Mouse (Mus musculus) adrenal gland, postnatal 25 days (tissue): ENCODE measurements at regions not wholly inside any gene's neighbourhood (a gene's known extent, or its start where the extent isn't known, plus 50 kb on each side); places are given as distances from the start of the nearest gene placed in this dataset.
"Not testable (repeated sequence)": the region's sequence is repeated elsewhere in the genome, so short reads cannot be mapped to it uniquely, and the experiment has no call there.

Source experiments
- DNase-seq: peaks from one replicate; pipeline ENCODE4 v3.0.0; 2021; ENCODE audit warnings: mixed read lengths

DNA sequence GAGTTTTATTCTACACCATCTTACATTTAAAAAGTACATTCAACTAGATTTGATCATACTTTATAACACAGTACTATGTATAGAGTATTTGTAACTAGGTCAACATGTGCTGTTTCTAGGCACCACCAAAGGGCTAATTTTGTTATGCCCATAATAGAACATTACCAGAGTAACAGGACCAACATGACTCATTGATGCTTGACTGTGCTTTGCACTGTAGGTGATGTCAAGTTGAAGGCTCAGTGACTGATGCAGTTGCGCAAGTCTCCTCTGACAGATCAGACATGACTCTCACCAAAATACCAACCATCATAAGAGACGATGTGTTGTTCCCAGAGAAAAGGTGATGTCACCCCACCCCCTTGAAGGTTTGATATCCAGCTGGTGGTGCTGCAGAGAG lies 108.5 kb downstream of the Mrpl39 start:
- DNase-seq: no peak

DNA sequence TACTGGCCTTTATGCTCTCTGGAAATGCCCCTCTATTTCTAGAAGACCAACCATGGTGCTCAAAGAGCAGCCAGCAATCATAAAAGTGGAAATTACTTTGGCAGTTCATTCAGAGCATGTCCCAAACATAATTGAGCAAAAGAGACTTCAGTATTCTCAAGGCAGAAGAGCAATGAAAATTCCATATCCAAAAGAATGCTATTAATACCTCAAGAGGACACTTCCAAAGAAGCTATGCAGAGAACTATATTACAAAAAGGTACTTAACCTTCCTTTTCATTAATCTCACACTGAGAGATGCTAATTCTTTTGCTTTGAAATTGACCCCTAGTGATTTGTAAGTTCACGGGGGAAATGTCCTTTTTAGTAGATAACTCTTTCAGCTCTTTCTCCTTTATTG lies 105.7 kb downstream of the Mrpl39 start:
- DNase-seq: no peak

DNA sequence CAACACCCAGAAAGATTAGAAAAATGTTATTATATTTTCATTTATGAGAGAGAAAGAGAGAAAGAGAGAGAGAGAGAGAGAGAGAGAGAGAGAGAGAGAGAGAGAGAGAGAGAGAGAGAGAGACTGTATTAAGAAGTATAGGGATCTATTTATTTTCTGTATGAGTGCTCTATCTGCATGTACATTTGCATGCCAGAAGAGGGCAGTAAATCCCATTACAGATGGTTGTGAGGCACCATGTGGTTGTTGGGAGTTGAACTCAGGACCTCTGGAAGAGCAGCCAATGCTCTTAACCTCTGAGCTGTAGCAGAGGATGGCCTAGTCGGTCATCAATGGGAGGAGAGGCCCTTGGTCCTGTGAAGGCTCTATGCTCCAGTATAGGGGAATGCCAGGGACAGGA lies 91.1 kb downstream of the Mrpl39 start:
- not testable (repeated sequence) for DNase-seq

DNA sequence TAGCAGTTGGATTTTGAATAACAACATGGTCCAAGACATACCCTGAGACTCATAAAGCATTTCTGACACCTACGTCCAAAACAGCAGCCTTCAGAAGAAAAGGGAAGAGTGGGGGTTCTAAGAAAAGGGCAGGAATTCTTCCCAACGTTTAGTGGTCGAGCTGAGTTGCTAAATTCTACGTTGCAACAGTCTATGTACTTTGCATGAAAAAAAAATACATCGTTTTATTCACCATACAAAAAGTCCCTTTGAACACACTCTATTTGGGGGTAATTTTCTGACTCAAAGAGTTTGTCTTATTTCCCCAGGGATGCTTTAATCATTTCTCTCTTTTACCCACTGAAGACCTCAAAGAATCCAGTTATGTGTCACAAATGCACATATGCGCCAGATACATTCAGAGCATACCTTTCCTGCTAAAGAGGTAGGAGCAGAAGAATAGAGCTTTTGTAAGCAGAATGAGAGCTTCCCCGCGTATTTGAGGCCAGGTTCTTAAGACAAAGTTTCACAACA lies 89.3 kb downstream of the Mrpl39 start:
- DNase-seq: no peak

DNA sequence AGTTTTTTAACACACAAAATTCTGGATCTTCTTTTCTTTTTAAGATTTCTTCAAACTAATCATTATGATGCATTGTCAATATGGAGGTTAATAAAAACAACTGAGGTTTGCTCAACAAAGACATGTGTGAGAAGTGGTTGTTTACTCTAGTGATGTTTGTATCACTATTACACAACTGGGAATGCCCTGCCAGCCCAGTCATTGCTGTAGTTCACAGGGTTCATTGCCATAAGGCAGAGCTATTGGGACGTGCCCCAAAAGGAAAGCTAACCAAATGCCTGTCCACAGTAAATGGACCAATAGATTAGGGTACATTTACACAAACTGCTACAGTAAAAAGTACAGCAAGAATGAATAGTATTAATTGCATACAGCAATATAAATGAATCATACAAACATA lies 84.9 kb downstream of the Mrpl39 start:
- no peak for DNase-seq

DNA sequence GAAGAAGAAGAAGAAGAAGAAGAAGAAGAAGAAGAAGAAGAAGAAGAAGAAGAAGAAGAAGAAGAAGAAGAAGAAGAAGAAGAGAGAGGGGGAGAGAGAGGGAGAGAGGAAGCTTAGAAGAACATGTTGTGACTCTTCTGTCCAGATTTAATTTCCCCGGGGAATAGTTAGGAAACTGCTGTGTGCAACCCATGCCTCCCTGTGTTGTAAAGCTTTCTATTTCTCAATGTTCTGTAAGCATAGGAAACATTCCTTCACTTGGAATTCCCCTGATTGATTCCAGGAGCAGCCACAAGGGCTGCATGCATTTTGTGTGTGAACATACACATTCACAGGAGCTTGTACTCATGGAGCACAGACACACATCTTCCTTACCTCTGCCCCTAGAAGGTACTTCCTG lies 81.7 kb downstream of the Mrpl39 start:
- no peak for DNase-seq

DNA sequence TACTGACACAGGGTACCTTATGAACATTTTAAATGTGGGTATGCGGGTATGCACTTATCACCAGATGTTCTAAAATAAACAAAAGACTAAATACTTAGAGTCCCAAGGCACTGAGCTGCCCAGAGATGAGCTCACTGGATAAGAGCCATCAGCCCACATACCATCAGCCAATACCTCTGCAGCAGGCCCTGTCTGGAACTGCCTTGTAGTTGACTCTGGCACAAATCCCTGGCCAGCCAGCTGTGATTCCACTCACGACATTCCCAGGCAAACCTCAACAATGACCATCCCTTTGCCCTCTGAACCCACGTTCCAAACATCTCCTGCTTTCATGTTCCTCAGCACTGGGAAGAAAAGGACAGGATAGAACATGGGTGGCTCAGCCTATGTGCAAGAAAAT lies 73.7 kb downstream of the Mrpl39 start:
- no peak for DNase-seq

DNA sequence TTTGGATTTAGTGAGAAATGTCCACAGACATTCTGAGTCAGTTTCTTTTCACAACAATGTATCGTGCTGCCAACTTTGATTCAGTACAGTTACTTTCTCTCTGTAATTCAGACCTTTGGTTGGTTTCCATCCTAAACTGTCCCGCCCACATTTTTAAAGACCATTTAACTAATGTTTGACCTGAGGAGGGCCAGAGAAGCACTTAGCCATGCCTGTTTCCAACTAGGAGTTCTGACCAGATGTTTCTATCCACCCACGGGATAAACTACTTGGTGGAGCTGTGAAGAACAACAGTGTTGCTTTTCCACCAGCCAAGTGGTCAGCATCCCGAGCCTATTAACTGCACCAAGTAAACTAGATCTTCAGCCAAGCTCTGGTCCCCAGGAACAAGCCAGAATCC lies 72.0 kb downstream of the Mrpl39 start:
- DNase-seq: no peak
